Mouse (Mus musculus) kidney, embryonic 16.5 days (tissue): ENCODE measurements around the gene 4930442H23Rik. TPM values are rescaled to one million over a fixed set of nuclear protein-coding genes. Genes with fewer than 3 reads are reported as not detected.
"Not testable (repeated sequence)": the region's sequence is repeated elsewhere in the genome, so short reads cannot be mapped to it uniquely, and the experiment has no call there.

Source experiments
- ATAC-seq: fragments of 200-750 bp; cut with Nextera tagmentation; 2 replicates; pipeline ENCODE4 v1.8.0; 2017; ENCODE audit warnings: moderate TSS enrichment; ENCODE audit not compliant: low FRiP score, low TSS enrichment
- H3K27ac ChIP-seq: fragments of 300-500 bp; sonication (generic); 2 replicates; pipeline ENCODE4 v1.5.1; 2014; ENCODE audit warnings: low read length
- H3K27me3 ChIP-seq: fragments of 300-500 bp; sonication (generic); 2 replicates; pipeline ENCODE4 v1.6.1; 2014; ENCODE audit warnings: low read length, control low read depth, mixed read lengths; ENCODE audit not compliant: insufficient read depth
- H3K36me3 ChIP-seq: fragments of 300-500 bp; sonication (generic); 2 replicates; pipeline ENCODE4 v1.6.1; 2014; ENCODE audit warnings: low read length, control low read depth, mixed read lengths; ENCODE audit not compliant: insufficient read depth
- H3K4me1 ChIP-seq: fragments of 300-500 bp; sonication (generic); 2 replicates; pipeline ENCODE4 v1.6.1; 2014; ENCODE audit warnings: low read length, control low read depth, mixed read lengths; ENCODE audit not compliant: insufficient read depth
- H3K4me2 ChIP-seq: fragments of 300-500 bp; sonication (generic); replicated peaks from 2 replicates; pipeline ENCODE4 v1.6.1; 2014; ENCODE audit warnings: low read depth, low read length
- H3K4me3 ChIP-seq: fragments of 300-500 bp; sonication (generic); 2 replicates; pipeline ENCODE4 v1.5.1; 2014; ENCODE audit warnings: mild to moderate bottlenecking, low read length
- H3K9ac ChIP-seq: fragments of 300-500 bp; sonication (generic); replicated peaks from 2 replicates; pipeline ENCODE4 v1.6.1; 2014; ENCODE audit warnings: low read length
- H3K9me3 ChIP-seq: fragments of 300-500 bp; sonication (generic); 2 replicates; pipeline ENCODE4 v1.6.1; 2016; ENCODE audit warnings: low read length, control low read depth
- WGBS: fragments of 180-500 bp; shearing (Covaris S2); extraction: QIAGEN DNeasy Blood & Tissue Kit; methylation state at CpG from one replicate; pipeline ENCODE4 v1.1.7; 2014; 5-methylcytosine and 5-hydroxymethylcytosine counted together
- polyA plus RNA-seq: library from polyadenylated mRNA; unstranded; fragments of >200 nt; fragmentation: Nextera tagmentation; extraction: Ambion mirVana; gene quantifications from 2 replicates; pipeline ENCODE4 v1.2.1, GENCODE M21; 2015

Gene 4930442H23Rik
- polyA plus RNA-seq, 1 experiment from 2014 or later: not detected

GRCm38 (mm10) chr10:81178927-81179326, 4.7 kb downstream of the 4930442H23Rik start:
- H3K27ac ChIP-seq: no peak overlapping the region
- 0 out of 2 replicates have a peak overlapping the region, but pooled peaks have one; percentile 97 for H3K4me2 ChIP-seq
- no peaks in the 10 kb centered on the region for H3K9me3 ChIP-seq
- no peak for ATAC-seq
- no peak overlapping the region for H3K9ac ChIP-seq
- peaks cover 41% of the 10 kb centered on the region for H3K4me1 ChIP-seq
- no peak overlapping the region for H3K4me3 ChIP-seq
- no peaks in the 10 kb centered on the region for H3K27me3 ChIP-seq
- 91% methylated on average over 11 of the region's 11 CpGs for whole genome bisulfite sequencing
- peaks cover 53% of the 10 kb centered on the region for H3K36me3 ChIP-seq

- no peak for ATAC-seq
- peak overlapping the region; percentile 99 for H3K9ac ChIP-seq
- WGBS: 54% methylated on average over 14 of the region's 14 CpGs
- H3K36me3 ChIP-seq: peaks cover 53% of the 10 kb centered on the region
- peak overlapping the region; percentile 100 for H3K4me3 ChIP-seq
- peaks cover 42% of the 10 kb centered on the region for H3K4me1 ChIP-seq
- H3K4me2 ChIP-seq: peak overlapping the region; percentile 97
- peak overlapping the region; percentile 91; the same call in 1 of the 2 replicates for H3K27ac ChIP-seq
- H3K27me3 ChIP-seq: no peaks in the 10 kb centered on the region
- H3K9me3 ChIP-seq: no peaks in the 10 kb centered on the region
Observed at GRCm38 (mm10) chr10:81177958-81178712, 5.5 kb downstream of the 4930442H23Rik start.

GRCm38 (mm10) chr10:81177491-81177925, 6.1 kb downstream of the 4930442H23Rik start:
- H3K4me2 ChIP-seq: peak overlapping the region; percentile 97
- peaks cover 53% of the 10 kb centered on the region for H3K36me3 ChIP-seq
- H3K27ac ChIP-seq: peak overlapping the region; percentile 91
- 4% methylated on average over 16 of the region's 16 CpGs for WGBS
- peak overlapping the region; percentile 99 for H3K9ac ChIP-seq
- H3K9me3 ChIP-seq: no peaks in the 10 kb centered on the region
- H3K4me1 ChIP-seq: peaks cover 46% of the 10 kb centered on the region
- H3K27me3 ChIP-seq: no peaks in the 10 kb centered on the region
- no peak for ATAC-seq
- H3K4me3 ChIP-seq: peak overlapping the region; percentile 100

GRCm38 (mm10) chr10:81176466-81177271, 7.0 kb downstream of the 4930442H23Rik start, which contains the start of gene Eef2:
Gene Eef2 (plus strand): TSS chr10:81176631.
- Histone ChIP-seq H3K4me2 (peak within 1 kb of the TSS; percentile 97), H3K4me3 (peak within 1 kb of the TSS; percentile 100), H3K27me3 (no peaks in the 10 kb centered on the region), H3K4me1 (peaks cover 46% of the 10 kb centered on the region), H3K9ac (peak within 1 kb of the TSS; percentile 99), H3K27ac (peak within 1 kb of the TSS; percentile 91), H3K9me3 (no peaks in the 10 kb centered on the region), H3K36me3 (peaks cover 45% of the 10 kb centered on the region)
- ATAC-seq: peak; percentile 85
- WGBS: under 1% methylated on average over 77 of the region's 77 CpGs

GRCm38 (mm10) chr10:81175936-81176465, 7.6 kb downstream of the 4930442H23Rik start:
- H3K9ac ChIP-seq: peak overlapping the region; percentile 10
- no peaks in the 10 kb centered on the region for H3K9me3 ChIP-seq
- peak overlapping the region; percentile 51 for H3K4me2 ChIP-seq
- peaks cover 46% of the 10 kb centered on the region for H3K4me1 ChIP-seq
- H3K27me3 ChIP-seq: no peaks in the 10 kb centered on the region
- peaks cover 38% of the 10 kb centered on the region for H3K36me3 ChIP-seq
- ATAC-seq: peak; percentile 23
- 3% methylated on average over 13 of the region's 13 CpGs for WGBS
- H3K27ac ChIP-seq: peak overlapping the region; percentile 91
- peak overlapping the region; percentile 100 for H3K4me3 ChIP-seq

- 4% methylated on average over 4 of the region's 4 CpGs for WGBS
- H3K9ac ChIP-seq: peak overlapping the region; percentile 65
- H3K27me3 ChIP-seq, ATAC-seq, H3K9me3 ChIP-seq: not testable (repeated sequence)
- H3K36me3 ChIP-seq: peaks cover 32% of the 10 kb centered on the region
- peak overlapping the region; percentile 91 for H3K27ac ChIP-seq
- peaks cover 46% of the 10 kb centered on the region for H3K4me1 ChIP-seq
- H3K4me3 ChIP-seq: peak overlapping the region; percentile 40; the same call in 1 of the 2 replicates
- H3K4me2 ChIP-seq: peak overlapping the region; percentile 71
Observed at GRCm38 (mm10) chr10:81175345-81175701, 8.3 kb downstream of the 4930442H23Rik start.

GRCm38 (mm10) chr10:81174617-81175344, 8.9 kb downstream of the 4930442H23Rik start:
- H3K4me1 ChIP-seq: peaks cover 46% of the 10 kb centered on the region
- 2% methylated on average over 29 of the region's 29 CpGs for WGBS
- peak overlapping the region; percentile 91 for H3K27ac ChIP-seq
- peak overlapping the region; percentile 71 for H3K4me2 ChIP-seq
- peak; percentile 36; the same call in 1 of the 2 replicates for ATAC-seq
- H3K9me3 ChIP-seq: no peaks in the 10 kb centered on the region
- peaks cover 26% of the 10 kb centered on the region for H3K36me3 ChIP-seq
- H3K9ac ChIP-seq: peak overlapping the region; percentile 65
- peak overlapping the region; percentile 40 for H3K4me3 ChIP-seq
- H3K27me3 ChIP-seq: no peaks in the 10 kb centered on the region

- Histone ChIP-seq H3K36me3 (peaks cover 10% of the 10 kb centered on the region), H3K4me3 (peak overlapping the region; percentile 12; the same call in 1 of the 2 replicates), H3K4me1 (peaks cover 42% of the 10 kb centered on the region), H3K27ac (peak overlapping the region; percentile 92), H3K4me2 (peak overlapping the region; percentile 43), H3K27me3 (no peaks in the 10 kb centered on the region), H3K9me3 (no peaks in the 10 kb centered on the region), H3K9ac (peak overlapping the region; percentile 67)
- WGBS: 4% methylated on average over 21 of the region's 21 CpGs
- ATAC-seq: 0 out of 2 replicates have a peak, but pooled peaks have one; percentile 3
Observed at GRCm38 (mm10) chr10:81173132-81173531, 10.5 kb downstream of the 4930442H23Rik start.

- Histone ChIP-seq H3K4me2 (peak overlapping the region; percentile 11), H3K27ac (peak overlapping the region; percentile 32; the same call in 1 of the 2 replicates), H3K4me1 (peaks cover 42% of the 10 kb centered on the region)
- 37% methylated on average over 8 of the region's 14 CpGs for WGBS
- not testable (repeated sequence) for H3K4me3 ChIP-seq, H3K9ac ChIP-seq, H3K36me3 ChIP-seq, H3K27me3 ChIP-seq, H3K9me3 ChIP-seq
- ATAC-seq: 0 out of 2 replicates have a peak, but pooled peaks have one; percentile 33
Observed at GRCm38 (mm10) chr10:81169411-81169900, 14.2 kb downstream of the 4930442H23Rik start.
